Mouse (Mus musculus) spleen, postnatal 14 days (tissue): ENCODE data around the gene Gba.
A peak's percentile ranks its signal among the peaks of the same experiment; 100 is the strongest.
"Not testable (repeated sequence)": the region's sequence is repeated elsewhere in the genome, so short reads cannot be mapped to it uniquely, and the experiment has no call there.

ENCODE experiments used
- DNase-seq, 2 experiments: peaks; one replicate each; pipeline ENCODE4 v3.0.0; 2021 to 2022; ENCODE audit warnings: low spot score in 2 of 2

Gene Gba

DNA sequence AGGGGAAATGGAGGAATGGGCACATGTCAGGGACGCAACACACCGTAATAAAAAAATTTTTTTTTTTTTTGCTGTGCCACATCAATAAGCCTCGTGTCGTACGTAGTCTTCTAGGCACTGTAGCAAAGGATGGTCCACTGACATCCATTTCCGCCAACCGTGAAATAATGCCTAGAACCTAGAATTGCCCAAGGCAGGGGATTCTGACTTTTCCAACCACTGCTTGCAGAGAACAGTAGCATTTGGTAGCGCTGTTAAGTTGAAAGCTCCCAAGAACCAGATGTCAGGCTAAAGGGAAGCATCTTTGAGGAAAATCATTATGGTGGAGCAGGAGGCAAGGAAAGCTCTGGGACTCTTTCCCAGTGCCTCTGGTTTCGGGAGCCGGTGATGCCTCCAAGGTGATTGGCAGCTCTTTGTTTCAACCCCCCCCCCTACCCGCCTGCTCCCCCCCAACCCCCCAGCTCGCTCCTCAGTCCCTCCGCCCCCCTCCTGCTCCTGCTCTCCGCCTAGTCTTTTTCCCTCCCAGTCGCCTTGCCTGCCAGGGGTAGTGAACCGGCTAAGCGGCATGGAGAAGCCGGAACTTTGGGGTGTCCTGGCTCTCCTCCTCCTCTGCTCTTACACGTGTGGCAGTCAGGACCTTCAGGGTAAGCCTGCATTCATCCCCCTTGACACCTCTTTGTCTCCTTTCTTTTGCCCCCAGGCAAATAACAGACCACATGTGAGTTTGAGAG lies 12.1 kb downstream of the Gba start, which contains the start of gene Thbs3:
Thbs3 (plus strand) TSS at position 500 of the 731 bp plus-strand sequence.
- no peak for DNase-seq

DNA sequence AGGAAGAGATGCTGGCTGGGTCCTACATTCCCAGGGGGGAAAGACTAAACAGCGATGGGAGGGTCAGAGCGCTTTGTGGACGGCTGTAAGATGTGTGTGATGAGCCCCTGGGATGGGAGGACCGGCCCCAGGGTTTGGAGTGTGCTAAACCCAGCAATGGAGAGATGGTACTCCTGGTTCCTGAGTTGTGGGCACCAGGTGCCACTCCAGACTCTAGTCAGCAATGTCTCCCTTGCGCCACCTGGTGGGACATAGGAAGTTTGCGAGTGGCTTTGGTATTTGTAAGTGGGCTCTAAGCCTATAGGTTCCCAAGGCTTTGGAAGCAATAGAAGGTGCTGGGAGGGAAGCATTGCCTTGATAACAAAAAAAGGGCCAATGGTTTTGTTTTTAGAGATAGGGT lies 13.1 kb downstream of the Gba start:
- peak; percentile 55 to 78 for DNase-seq

GRCm38 (mm10) chr3:89216407-89216806 lies 13.7 kb downstream of the Gba start:
- not testable (repeated sequence) for DNase-seq

- no peak for DNase-seq
These were observed 15.5 kb downstream of the Gba start for GRCm38 (mm10) chr3:89218271-89218670.

- no peak for DNase-seq
These were observed 16.8 kb downstream of the Gba start for GRCm38 (mm10) chr3:89219546-89219945.

DNA sequence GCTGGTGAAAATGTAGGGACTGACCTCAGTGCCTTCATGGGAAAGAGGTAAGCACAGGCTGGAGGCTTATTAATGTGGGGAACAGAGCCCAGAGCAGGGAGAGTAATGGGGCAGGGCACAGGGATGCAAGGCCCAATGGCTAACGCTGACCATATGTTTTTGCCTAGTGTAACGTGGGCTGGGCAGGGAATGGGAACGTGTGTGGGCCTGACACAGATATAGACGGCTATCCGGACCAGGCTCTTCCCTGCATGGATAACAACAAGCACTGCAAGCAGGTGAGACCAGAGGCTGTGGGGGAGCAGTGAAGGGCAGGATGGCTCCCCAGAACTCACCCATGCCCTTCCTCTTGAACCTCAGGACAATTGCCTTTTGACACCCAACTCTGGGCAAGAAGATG lies 18.4 kb downstream of the Gba start:
- DNase-seq, result no peak

DNA sequence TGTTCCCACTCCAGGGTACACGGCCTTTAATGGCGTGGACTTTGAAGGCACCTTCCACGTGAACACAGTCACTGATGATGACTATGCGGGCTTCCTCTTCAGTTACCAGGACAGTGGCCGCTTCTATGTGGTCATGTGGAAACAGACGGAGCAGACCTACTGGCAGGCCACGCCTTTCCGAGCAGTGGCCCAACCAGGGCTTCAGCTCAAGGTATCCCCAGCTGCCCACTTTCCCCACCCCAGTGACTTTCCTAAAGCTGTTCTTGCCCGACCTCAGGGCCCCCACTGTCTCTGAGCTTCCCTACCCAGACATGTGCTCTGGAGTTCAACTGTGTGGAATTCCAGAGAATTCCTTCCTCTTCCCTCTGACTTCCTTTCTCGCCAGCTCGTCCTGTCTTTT lies 22.1 kb downstream of the Gba start:
- DNase-seq, result no peak

DNA sequence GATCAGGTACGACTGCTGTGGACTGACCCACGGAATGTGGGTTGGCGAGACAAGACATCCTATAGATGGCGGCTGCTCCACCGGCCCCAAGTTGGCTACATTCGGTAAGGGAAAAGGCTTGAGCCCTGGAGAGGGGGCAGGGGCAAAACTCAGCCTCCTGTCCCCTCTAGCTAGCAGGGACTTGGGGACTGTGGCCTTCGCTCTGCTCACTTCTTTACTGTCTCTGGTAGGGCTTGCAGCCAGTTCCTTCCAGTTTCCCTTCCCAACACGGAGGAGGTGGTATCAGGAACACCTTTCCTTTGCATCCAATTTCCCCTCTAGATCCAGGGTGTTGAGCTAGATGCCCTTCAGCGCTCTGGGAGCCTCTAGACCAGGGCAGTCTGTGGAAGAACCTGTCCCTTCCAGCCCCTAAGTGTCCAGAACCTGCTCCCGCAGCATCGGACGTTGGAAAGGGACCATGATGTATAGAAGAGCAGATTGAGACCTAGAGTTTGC lies 22.6 kb downstream of the Gba start:
- DNase-seq, result no peak

- no peak for DNase-seq
These were observed 23.2 kb downstream of the Gba start for GRCm38 (mm10) chr3:89225918-89226317.

- no peak for DNase-seq
These were observed 23.6 kb downstream of the Gba start for GRCm38 (mm10) chr3:89226361-89226760.

DNA sequence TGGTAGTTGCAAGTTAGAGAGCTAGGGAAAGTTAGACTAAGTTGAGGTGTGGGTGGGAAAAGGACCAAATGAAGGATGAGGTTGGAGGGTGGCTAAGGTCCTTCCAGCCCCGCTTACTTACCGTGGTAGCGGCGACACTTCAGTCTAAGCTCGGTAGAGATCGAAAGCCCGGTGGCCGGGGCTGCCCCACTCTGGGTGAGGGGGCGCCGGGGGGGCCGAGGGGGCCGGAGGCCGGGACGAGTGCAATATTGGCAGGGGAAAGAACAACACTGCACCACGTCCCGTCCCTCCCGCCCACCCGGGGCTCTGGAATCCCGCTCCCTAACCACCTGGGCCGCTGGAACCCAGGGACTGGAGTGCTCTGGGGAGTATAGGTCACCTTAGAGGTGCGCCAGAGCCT lies 24.2 kb downstream of the Gba start, which contains the start of gene Mtx1:
Mtx1 (minus strand) TSS at position 189 of the 400 bp plus-strand sequence.
- DNase-seq, result no peak

- peak in 1 of 2 experiments; percentile 31 for DNase-seq
These were observed 24.8 kb downstream of the Gba start for GRCm38 (mm10) chr3:89227307-89228179.

GRCm38 (mm10) chr3:89228180-89228549 lies 25.4 kb downstream of the Gba start:
- peak; percentile 75 to 87 for DNase-seq

DNA sequence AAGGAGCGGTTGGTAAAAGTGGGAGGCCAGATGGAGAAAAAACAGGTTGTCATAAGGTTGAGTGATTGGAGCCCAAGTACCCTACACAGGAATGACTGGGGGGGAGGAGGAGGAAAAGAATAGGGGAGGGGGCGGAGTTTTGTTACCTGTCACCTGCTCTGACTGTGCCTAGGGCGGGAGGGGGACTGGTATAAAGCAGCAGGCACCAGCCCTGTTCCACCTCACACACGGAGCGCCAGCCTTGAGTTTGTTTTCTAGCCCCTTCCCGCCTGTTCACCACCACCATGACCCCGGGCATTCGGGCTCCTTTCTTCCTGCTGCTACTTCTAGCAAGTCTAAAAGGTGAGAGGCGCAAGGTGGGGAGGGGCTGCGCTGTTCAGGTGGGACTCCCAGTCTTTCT lies 26.1 kb downstream of the Gba start, which contains the start of gene Muc1:
Muc1 (plus strand) TSS at position 222 of the 400 bp plus-strand sequence.
- no peak for DNase-seq

- no peak for DNase-seq
These were observed 26.5 kb downstream of the Gba start for GRCm38 (mm10) chr3:89229276-89229675.

DNA sequence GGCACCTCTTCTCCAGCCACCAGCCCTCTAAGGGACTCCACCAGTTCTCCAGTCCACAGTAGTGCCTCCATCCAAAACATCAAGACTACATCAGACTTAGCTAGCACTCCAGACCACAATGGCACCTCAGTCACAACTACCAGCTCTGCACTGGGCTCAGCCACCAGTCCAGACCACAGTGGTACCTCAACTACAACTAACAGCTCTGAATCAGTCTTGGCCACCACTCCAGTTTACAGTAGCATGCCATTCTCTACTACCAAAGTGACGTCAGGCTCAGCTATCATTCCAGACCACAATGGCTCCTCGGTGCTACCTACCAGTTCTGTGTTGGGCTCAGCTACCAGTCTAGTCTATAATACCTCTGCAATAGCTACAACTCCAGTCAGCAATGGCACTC lies 27.8 kb downstream of the Gba start:
- DNase-seq, result no peak

GRCm38 (mm10) chr3:89231345-89231744 lies 28.6 kb downstream of the Gba start:
- no peak for DNase-seq

- no peak for DNase-seq
These were observed 29.1 kb downstream of the Gba start for GRCm38 (mm10) chr3:89231772-89232275.

- DNase-seq, result no peak
These were observed 29.9 kb downstream of the Gba start for GRCm38 (mm10) chr3:89232614-89233013.

DNA sequence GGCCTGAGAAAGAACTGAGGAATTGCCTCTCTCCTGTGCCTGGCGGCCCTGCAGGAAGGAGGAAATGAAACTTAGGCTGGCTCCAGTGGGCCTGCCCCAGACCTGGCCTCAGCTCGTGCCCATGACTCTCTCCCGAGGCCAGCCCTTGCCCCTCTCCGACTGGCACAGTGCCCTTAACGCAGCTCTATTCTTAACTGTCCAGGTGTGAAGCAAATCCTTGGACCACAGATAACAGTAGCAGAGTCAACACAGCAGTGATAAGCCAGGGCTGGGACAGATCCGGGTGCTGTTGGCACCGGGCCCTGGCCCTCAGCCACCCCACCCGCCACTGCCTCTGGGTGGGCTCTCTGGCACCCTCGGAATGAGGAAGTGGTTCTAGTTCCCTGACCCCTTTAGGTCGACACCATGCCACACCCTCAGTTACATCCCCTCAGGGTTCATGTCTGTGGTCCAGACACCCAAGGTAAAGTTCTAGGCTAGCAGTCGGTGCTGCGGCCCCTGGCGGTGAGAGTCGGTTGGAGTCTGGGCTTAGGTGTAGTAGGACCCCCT lies 30.9 kb downstream of the Gba start:
- DNase-seq, result no peak

DNA sequence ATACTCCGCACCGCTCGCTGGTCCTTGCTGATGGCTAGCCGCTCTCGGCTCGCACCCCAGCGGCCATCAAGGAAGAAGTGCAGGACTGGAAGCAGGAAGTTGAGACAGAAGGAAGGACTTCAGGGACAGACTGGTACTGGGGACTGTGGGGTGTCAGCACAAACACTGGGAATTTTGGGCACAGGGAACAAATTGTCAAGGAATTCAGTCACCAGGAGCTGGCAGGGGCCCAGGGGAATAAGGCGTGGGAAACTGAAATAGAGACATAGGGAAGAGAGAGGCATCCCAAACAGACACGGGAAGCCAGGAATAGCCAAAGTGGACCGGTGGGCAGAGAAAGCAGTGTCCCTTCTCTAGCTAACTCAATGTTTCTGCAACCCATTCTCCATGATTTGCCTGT lies 33.8 kb downstream of the Gba start:
- DNase-seq, result no peak

DNA sequence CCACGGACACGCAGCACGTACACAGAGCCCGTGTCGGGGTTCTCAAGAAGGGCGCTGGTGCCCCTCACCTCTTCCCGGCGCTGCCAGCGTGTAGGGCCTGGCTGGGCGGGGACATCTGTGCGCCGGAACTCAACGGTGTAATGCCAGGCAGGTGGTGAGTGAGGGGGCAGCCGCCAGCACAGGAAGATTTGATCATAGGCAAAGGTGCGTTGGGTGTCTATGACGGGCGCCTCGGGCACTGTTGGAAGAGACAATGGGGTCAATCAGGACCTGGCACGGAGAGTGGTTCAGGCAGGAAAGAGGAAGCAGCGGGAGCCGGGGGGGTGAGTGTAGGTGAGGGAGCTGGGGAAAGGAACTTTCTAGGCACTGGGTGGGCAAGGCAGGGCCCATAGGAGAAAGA lies 35.0 kb downstream of the Gba start:
- no peak for DNase-seq
